Comparison of ENCODE assay signal across 20 mouse cellular contexts in genomic region chr7:113809781-113810180, GRCm38 (mm10). TPM values are rescaled to one million over a fixed set of nuclear protein-coding genes. Genes with fewer than 3 reads are reported as not detected.
"Had no signal": no experiment of that assay in that cellular context is flagged by ENCODE, and none has a peak within 500 bp of the region (broad histone marks: within the 10 kb centered on the region; RNA-seq: fewer than 3 reads in every experiment).

No protein-coding gene starts in this region.

- H3K4me3 ChIP-seq: midbrain, embryonic 10.5 days; midbrain, embryonic 12.5 days; myocyte; neural tube, embryonic 13.5 days; neural tube, embryonic 15.5 days had no signal

- ATAC-seq: midbrain, embryonic 16.5 days had no signal

- H3K9me3 ChIP-seq: midbrain, embryonic 10.5 days; midbrain, embryonic 12.5 days; neural tube, embryonic 15.5 days had no signal

- H3K9ac ChIP-seq: lung, embryonic 14.5 days; midbrain, embryonic 12.5 days; neural tube, embryonic 13.5 days; neural tube, embryonic 15.5 days had no signal

- H3K36me3 ChIP-seq: midbrain, embryonic 12.5 days; neural tube, embryonic 13.5 days; neural tube, embryonic 15.5 days had no signal

- H3K27ac ChIP-seq: midbrain, embryonic 10.5 days; midbrain, embryonic 12.5 days; neural tube, embryonic 13.5 days; neural tube, embryonic 15.5 days had no signal

- H3K4me2 ChIP-seq: lung, embryonic 14.5 days; midbrain, embryonic 12.5 days; neural tube, embryonic 13.5 days; neural tube, embryonic 15.5 days had no signal

- DNase-seq: lung, adult 18-20 months; lung, embryonic 14.5 days; lung, postnatal 10 days; lung, postnatal 4 days; midbrain, embryonic 14.5 days; retina, postnatal 1 day; right cerebral cortex, adult 18-20 months; right cerebral cortex, postnatal 25 days; right cerebral cortex, postnatal 4 days; spleen, adult 18-20 months; thymus, adult 2 months; thymus, postnatal 25 days; thymus, postnatal 4 days had no signal

- H3K27me3 ChIP-seq: neural tube, embryonic 13.5 days; neural tube, embryonic 15.5 days had no signal

RNA-seq across cellular contexts. Expression of gene Spon1, which starts 44.0 kb away (rescaled TPM):
- total RNA-seq: megakaryocyte-erythroid progenitor cell, adult 5-6 weeks had no signal
